Mouse (Mus musculus): Measurements from ENCODE around the gene Atxn7. TPM values are rescaled to one million over a fixed set of nuclear protein-coding genes. Genes with fewer than 3 reads are reported as not detected.

The Atxn7 gene
- total RNA-seq, 2 experiments from 2014 or later, result 14.8 to 21.3 TPM

DNA sequence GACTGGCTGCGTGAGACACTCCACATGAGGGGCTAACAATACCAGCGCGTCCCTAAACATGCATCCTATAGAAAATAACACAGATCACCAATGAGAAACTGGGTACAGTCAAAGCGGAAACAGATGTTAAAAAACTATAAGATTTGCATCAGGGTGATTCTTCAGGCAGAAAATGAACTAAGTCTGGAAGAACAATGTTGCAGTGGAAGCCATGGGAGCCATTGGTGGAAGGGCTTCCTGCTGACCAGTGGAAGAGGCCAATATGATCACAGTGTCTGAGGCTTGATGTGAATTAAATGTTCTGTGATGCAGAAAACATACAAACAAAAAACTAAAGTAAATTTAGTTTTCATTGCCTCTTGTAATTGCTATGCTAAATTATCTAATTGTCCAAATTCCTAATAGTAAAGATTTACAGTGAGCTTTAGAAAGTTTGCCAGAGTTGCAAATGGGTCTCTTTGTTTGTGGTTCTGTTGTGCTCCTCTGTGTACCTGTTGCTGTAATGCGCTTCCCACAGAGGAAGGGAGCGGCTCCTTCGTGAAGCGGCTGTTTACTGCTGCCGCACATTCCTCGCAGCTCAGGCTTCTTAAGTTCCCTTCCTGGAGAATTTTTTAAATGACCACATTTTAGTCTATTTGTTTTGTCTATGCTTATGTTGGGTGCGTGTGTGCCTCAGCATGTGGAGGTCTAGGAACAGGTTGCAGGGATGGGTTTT lies 101.4 kb downstream of the Atxn7 start:
- DNase-seq (ENCODE audit: low spot score in 2 of 2), result no peak

DNA sequence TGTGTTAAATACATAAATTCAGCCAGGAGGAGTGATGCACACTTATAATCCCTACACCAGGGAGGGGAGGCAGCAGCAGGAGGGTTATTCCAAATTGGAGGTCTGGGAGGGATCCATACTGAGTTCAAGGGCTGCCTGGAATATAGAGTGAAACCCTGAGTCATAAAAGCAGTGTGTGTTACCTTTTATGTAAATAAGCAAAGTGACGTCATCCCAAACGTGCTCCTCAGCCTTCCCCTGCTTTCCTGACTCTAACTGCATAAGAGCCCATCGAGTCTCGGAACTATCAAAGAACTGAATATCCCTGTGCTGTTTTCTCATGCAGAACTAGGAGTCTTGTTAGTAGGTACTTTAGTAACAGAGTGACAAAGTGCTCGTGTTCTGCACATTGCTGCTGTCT lies 102.1 kb downstream of the Atxn7 start:
- no peak for DNase-seq (ENCODE audit: low spot score in 2 of 2)

GRCm38 (mm10) chr14:14064486-14065141 lies 103.4 kb downstream of the Atxn7 start:
- DNase-seq (ENCODE audit: low spot score in 2 of 2), result no peak

DNA sequence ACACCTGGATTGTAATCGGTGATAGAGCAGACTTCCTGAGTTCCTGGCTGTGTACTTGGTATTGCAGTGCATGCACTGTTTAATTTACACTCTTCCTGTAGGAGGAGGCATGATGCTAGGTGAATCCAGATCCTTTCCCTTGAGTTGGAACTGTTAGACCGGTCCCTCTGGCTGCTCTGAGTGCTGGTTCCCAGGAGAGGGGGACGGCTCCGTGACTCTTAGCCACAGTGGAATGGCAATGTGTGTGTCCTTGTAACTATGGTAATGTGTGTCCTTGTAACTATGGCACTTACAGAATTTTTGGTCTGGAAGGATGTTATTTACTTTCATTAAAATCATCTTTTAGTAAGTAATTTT lies 103.9 kb downstream of the Atxn7 start:
- DNase-seq (ENCODE audit: low spot score in 2 of 2), result no peak

DNA sequence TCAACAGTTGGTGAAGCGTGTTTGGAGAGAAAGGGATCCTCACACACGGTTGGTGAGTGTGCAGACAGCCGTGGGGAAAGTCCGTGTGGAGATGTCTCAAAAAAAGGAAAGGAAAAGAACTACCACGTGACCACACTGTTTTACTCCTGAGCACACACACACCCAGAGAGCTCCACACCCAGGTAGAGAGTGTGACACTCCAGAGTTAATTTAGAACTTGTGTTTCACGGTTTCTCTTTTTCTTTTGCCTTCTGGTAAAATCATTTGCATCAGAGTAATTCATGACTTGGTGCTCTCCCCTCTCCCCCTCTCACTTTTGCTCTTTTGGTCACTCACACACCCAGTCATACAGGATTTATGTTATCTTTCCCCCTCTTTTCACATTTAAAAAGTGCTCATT lies 105.0 kb downstream of the Atxn7 start:
- DNase-seq (ENCODE audit: low spot score in 2 of 2), result no peak

GRCm38 (mm10) chr14:14067648-14068472 lies 106.6 kb downstream of the Atxn7 start:
- peak in 1 of 2 experiments; percentile 23 for DNase-seq (ENCODE audit: low spot score in 2 of 2)

GRCm38 (mm10) chr14:14068553-14068952 lies 107.3 kb downstream of the Atxn7 start:
- no peak for DNase-seq (ENCODE audit: low spot score in 2 of 2)

- no peak for DNase-seq (ENCODE audit: low spot score in 2 of 2)
Measured at GRCm38 (mm10) chr14:14070541-14071315, 109.5 kb downstream of the Atxn7 start.

- no peak for DNase-seq (ENCODE audit: low spot score in 2 of 2)
Measured at GRCm38 (mm10) chr14:14071456-14071855, 110.2 kb downstream of the Atxn7 start.

DNA sequence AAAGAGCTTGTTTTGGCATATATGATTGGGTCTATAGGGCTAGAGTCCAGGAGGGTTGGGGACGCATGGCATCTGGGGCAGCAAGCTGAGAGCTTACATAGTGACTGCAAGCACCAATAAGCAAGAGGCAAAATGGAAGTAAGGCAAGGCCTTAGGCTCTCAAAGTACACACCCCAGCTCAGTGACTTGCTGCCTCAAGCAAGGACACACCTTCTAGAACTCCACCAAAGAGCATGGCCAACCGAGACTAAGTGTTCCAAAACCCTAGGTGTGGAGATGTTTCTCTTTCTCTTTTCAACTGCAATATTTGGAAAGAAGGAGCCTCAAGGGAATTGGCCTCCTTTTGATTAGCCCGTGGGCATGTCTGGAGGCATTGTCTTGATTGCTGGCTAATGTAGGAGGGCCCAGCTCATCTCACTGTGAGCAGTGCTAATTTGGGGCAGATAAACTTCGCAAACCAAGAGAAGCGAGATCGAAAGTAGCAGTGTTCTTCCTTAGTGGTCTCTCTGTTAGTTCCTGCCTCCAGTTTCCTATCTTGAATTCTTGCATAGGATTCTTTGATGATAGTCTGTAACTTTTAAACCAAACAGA lies 119.5 kb downstream of the Atxn7 start:
- no peak for DNase-seq (ENCODE audit: low spot score in 2 of 2)

GRCm38 (mm10) chr14:14083811-14084210 lies 122.6 kb downstream of the Atxn7 start:
- DNase-seq (ENCODE audit: low spot score in 2 of 2), result no peak

- DNase-seq (ENCODE audit: low spot score in 2 of 2), result no peak
Measured at GRCm38 (mm10) chr14:14086711-14087263, 125.5 kb downstream of the Atxn7 start.

DNA sequence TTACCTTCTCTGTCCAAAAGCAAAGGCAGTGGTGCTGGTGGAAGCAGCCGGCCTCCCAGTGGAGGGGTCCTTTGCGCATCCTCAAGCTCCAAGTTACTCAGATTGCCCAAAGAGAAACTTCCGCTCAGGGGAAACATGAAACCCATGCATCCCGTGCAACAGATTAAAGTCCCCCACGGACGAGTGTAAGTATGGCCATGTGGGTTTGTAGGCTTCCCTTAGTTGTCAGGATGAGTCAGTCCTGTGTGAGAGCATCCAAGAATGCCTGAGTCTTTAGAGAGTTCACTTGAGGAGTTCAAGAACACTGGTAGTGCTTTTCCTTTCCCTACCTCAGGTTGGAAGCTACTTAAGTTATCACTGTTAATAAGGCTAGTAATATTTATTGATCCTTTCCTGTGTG lies 126.1 kb downstream of the Atxn7 start:
- DNase-seq (ENCODE audit: low spot score in 2 of 2), result no peak

DNA sequence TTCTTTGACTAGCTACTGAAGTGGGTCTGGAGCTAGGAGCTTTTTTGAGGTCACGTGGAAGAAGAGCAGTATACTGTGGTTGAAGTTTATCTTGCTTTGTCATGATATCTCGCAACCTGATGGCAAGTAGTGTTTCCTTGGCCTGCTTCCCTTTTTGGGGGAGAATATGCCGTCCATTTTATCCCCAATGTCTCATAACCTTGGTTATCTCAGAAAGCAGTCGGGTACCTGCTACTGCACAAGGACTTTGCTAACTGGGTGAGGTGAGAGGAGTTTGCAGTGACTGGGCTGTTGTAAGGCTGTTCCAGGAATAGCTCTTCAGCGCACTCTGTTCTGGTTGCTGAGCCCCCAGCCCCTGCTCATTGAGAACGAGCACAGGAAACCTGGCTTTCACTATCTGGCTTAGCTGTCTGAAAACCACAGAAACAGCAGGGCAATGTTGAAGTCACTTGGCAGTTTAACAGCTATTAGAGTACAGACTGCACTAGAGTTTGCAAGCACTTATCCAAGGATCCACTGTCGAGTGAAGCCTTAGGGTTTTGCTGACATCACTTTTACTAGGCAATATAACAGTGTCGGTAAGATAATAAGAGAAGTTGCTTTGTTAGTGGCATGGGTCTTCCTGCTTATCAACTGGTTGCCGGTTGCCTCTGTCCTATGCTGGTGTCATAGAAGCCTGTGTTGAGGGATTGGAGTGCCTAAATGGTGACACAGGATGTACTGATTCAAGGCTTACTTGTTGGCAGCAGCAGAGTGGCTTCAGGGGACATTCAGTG lies 127.0 kb downstream of the Atxn7 start:
- no peak for DNase-seq (ENCODE audit: low spot score in 2 of 2)

GRCm38 (mm10) chr14:14090571-14090970 lies 129.3 kb downstream of the Atxn7 start:
- no peak for DNase-seq (ENCODE audit: low spot score in 2 of 2)

DNA sequence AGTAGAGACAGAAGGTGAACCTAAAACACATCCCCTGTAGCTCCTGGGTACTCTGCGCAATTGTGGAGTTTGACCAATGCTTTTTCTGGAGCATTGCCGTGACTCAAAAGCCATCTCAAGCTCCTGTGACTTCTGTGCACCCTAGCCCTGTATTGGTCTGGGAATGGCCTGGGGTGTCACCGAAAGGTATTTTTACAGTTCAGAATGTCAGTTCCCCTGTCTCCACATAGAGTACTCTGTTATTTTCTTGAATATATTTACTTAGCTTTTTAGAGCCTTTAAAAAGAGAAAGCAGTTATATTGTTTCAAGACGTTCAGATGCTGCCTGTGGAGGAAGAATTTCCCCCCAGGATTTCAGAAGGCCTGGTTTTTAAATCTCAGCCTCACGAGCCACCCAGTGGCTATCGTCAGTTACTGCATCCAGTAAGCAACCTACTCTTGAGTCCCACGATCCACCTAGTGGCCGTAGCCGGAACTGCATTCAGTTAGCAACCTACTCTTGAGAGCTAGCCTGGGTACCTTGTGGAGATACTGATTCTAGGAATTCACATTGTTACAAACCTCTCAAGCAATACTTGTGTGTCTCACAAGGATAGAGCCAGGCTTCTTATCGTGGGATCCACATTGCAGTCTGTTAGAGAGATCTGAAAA lies 137.2 kb downstream of the Atxn7 start:
- DNase-seq (ENCODE audit: low spot score in 2 of 2), result peak; percentile 81 to 87

DNA sequence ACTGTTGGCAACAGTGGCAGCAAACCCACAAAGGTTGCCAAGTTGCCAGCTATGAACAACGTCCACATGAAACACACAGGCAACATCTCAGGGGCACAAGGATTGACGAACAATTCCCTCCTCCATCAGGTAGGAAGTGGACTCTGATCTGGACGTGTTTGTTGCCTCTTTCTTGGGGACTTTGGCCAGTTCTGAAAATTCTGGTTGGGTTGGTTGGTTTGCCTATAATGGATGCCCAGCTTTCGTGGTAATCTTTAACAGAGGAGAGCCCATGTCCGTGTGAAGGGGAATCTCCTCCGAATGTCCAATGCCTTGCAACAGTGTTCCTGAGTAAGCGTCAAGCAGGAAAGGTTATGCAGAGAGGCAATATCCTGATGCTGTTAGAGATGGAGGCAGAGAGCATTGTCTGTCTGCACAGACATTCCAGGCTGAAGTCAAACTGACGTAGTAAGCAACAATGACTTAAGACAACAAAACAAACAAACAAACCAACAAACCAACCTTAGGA lies 139.6 kb downstream of the Atxn7 start:
- no peak for DNase-seq (ENCODE audit: low spot score in 2 of 2)

DNA sequence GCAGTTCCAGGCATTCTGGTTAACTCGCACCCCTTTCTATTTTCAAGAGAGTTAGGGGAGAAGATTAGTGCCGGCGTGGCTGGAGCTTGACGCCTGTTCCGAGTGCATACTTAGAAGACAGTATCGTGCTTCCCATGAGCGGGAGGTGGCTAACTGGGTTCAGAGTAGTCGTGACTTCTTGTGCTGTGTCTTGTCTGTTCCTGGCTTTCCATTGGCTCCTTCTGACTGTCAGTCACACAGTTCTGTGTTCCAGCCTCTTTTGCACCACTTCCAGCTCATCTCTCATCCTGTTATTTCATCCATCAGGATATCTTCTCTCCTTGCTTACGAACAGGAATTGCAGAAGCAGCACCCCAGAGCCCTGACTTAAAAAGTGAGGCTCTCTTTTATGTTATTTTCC lies 140.1 kb downstream of the Atxn7 start:
- no peak for DNase-seq (ENCODE audit: low spot score in 2 of 2)
